In genomic region chr14:29095431-29095830, GRCm38 (mm10) we compare ENCODE assay signal across 29 mouse cellular contexts.
"Had no signal": no experiment of that assay in that cellular context is flagged by ENCODE, and none has a peak within 500 bp of the region (broad histone marks: within the 10 kb centered on the region; RNA-seq: fewer than 3 reads in every experiment).

No protein-coding gene starts in this region.

- H3K4me1 ChIP-seq: hindbrain, embryonic 12.5 days; intestine, embryonic 15.5 days; liver, embryonic 13.5 days; liver, embryonic 15.5 days had no signal

- H3K27me3 ChIP-seq: hindbrain, embryonic 12.5 days; intestine, embryonic 15.5 days; limb, embryonic 12.5 days; liver, embryonic 13.5 days; liver, embryonic 15.5 days had no signal

- H3K9me3 ChIP-seq: heart, embryonic 10.5 days; heart, embryonic 12.5 days; hindbrain, embryonic 10.5 days; hindbrain, embryonic 12.5 days; intestine, embryonic 15.5 days; limb, embryonic 10.5 days; limb, embryonic 12.5 days; liver, embryonic 13.5 days; liver, embryonic 15.5 days had no signal

- ATAC-seq: hindbrain, embryonic 16.5 days; inflammation-experienced regulatory T-cells, adult 6 months; intestine, embryonic 15.5 days; intestine, postnatal 0 days; liver, postnatal 0 days had no signal

- H3K36me3 ChIP-seq: heart, embryonic 10.5 days; heart, embryonic 12.5 days; hindbrain, embryonic 10.5 days; hindbrain, embryonic 12.5 days; intestine, embryonic 15.5 days; limb, embryonic 10.5 days; limb, embryonic 12.5 days; liver, embryonic 13.5 days; liver, embryonic 15.5 days had no signal

- H3K4me2 ChIP-seq: heart, embryonic 12.5 days; hindbrain, embryonic 12.5 days; hindbrain, embryonic 14.5 days; intestine, embryonic 15.5 days; limb, embryonic 12.5 days; liver, embryonic 11.5 days; liver, embryonic 13.5 days; liver, embryonic 15.5 days had no signal

- DNase-seq: gastrocnemius, adult 2 months; gastrocnemius, postnatal 10 days; gastrocnemius, postnatal 25 days; heart, adult 18-20 months; heart, postnatal 10 days; heart, postnatal 4 days; kidney, adult 18-20 months; kidney, adult 8-10 months; kidney, postnatal 10 days; kidney, postnatal 25 days; kidney, postnatal 4 days; liver; liver, embryonic 13.5 days; liver, postnatal 0 days had no signal

- H3K27ac ChIP-seq: gastrocnemius, adult 2 months; heart, embryonic 10.5 days; hindbrain, embryonic 10.5 days; hindbrain, embryonic 12.5 days; hindbrain, embryonic 14.5 days; intestine, embryonic 15.5 days; layer of hippocampus, adult 2 months; left cerebral cortex, adult 2 months; limb, embryonic 10.5 days; limb, embryonic 12.5 days; liver, embryonic 13.5 days; liver, embryonic 15.5 days had no signal

- H3K9ac ChIP-seq: heart, embryonic 12.5 days; hindbrain, embryonic 12.5 days; hindbrain, embryonic 14.5 days; intestine, embryonic 15.5 days; limb, embryonic 12.5 days; liver, embryonic 13.5 days; liver, embryonic 15.5 days; liver, postnatal 0 days had no signal

- H3K4me3 ChIP-seq: gastrocnemius, adult 2 months; heart, embryonic 10.5 days; heart, embryonic 12.5 days; hindbrain, embryonic 10.5 days; hindbrain, embryonic 12.5 days; intestine, embryonic 15.5 days; layer of hippocampus, adult 2 months; left cerebral cortex, adult 2 months; limb, embryonic 10.5 days; limb, embryonic 12.5 days; liver, embryonic 13.5 days; liver, embryonic 15.5 days had no signal
